Mouse (Mus musculus) spleen, adult 2 months (tissue): ENCODE measurements at regions not wholly inside any gene's neighbourhood (a gene's known extent, or its start where the extent isn't known, plus 50 kb on each side); places are given as distances from the start of the nearest gene placed in this dataset.

ENCODE experiments used
- CTCF ChIP-seq: fragments of 200-500 bp; IDR thresholded peaks from 2 replicates; pipeline ENCODE4 v1.5.1; 2011; ENCODE audit warnings: mild to moderate bottlenecking, inconsistent platforms; ENCODE audit not compliant: insufficient read depth, insufficient read length, insufficient replicate concordance; ENCODE audit errors: extremely low read depth
- POLR2A ChIP-seq: fragments of 200-500 bp; IDR thresholded peaks from 2 replicates; pipeline ENCODE4 v1.6.1; 2011; ENCODE audit warnings: low read depth, low read length, inconsistent platforms

- TF ChIP-seq POLR2A (no peak), CTCF (no peak)
Observed at GRCm38 (mm10) chr3:147532196-147532595, 680.0 kb downstream of the Ttll7 start.
